Mouse (Mus musculus): ENCODE data around the gene Gdpgp1. TPM values are rescaled to one million over a fixed set of nuclear protein-coding genes. Genes with fewer than 3 reads are reported as not detected.

The Gdpgp1 gene
- polyA plus RNA-seq, 1 experiment from 2014 or later = 3.9 TPM

GRCm38 (mm10) chr7:80210982-80211381 is 21.7 kb upstream of the Gdpgp1 start:
- Histone ChIP-seq H3K4me1 (peaks cover 43% of the 10 kb centered on the region), H3K4me3 (no peak overlapping the region), H3K27ac (replicated peaks) (no peak overlapping the region)

GRCm38 (mm10) chr7:80213604-80214003 is 19.1 kb upstream of the Gdpgp1 start:
- Histone ChIP-seq H3K27ac (replicated peaks) (no peak overlapping the region), H3K9me3 (no peaks in the 10 kb centered on the region), H3K4me1 (peaks cover 29% of the 10 kb centered on the region), H3K36me3 (peaks cover 44% of the 10 kb centered on the region), H3K27me3 (no peaks in the 10 kb centered on the region), H3K4me3 (no peak overlapping the region), H3K9ac (replicated peaks) (no peak overlapping the region), H3K4me2 (replicated peaks) (no peak overlapping the region)
- ATAC-seq (replicated peaks) = no peak
- 88% methylated on average over 7 of the region's 7 CpGs for WGBS

More at GRCm38 (mm10) chr7:80210982-80211381, 21.7 kb upstream of the Gdpgp1 start:
- Histone ChIP-seq H3K9ac (replicated peaks) (no peak overlapping the region), H3K27me3 (no peaks in the 10 kb centered on the region), H3K4me2 (replicated peaks) (no peak overlapping the region), H3K36me3 (peaks cover 21% of the 10 kb centered on the region), H3K9me3 (no peaks in the 10 kb centered on the region)
- no peak for ATAC-seq (replicated peaks)
- 80% methylated on average over 4 of the region's 4 CpGs for WGBS

GRCm38 (mm10) chr7:80214459-80214858 is 18.2 kb upstream of the Gdpgp1 start:
- Histone ChIP-seq H3K36me3 (peaks cover 53% of the 10 kb centered on the region), H3K27ac (replicated peaks) (peak overlapping the region; percentile 81)
- 78% methylated on average over 8 of the region's 8 CpGs for WGBS

DNA sequence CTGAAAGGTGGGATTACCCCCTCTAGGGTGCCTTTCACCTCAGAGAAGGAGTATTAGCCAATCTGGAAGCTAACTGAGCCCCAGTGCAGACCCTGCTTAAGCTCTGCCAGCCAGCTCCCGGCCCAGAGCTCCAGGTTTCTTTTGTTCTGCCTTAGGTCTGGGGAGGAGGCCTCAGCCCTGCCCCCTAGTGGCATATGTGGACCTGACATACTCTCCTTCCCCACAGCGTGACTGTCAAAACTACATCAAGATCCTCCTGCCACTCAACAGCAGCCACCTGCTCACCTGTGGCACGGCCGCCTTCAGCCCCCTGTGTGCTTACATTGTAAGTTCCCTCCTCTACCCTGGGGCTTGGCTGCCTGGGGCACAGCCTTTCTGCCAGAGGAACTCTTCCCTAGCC is 17.3 kb upstream of the Gdpgp1 start:
- 6% methylated on average over 4 of the region's 4 CpGs for WGBS
- Histone ChIP-seq H3K9me3 (no peaks in the 10 kb centered on the region), H3K27me3 (no peaks in the 10 kb centered on the region), H3K9ac (replicated peaks) (peak overlapping the region; percentile 32), H3K4me3 (no peak overlapping the region), H3K27ac (replicated peaks) (peak overlapping the region; percentile 81), H3K4me2 (replicated peaks) (no peak overlapping the region), H3K36me3 (peaks cover 62% of the 10 kb centered on the region), H3K4me1 (peaks cover 17% of the 10 kb centered on the region)
- peak; percentile 88 for ATAC-seq (replicated peaks)

More at GRCm38 (mm10) chr7:80214459-80214858, 18.2 kb upstream of the Gdpgp1 start:
- Histone ChIP-seq H3K27me3 (no peaks in the 10 kb centered on the region), H3K4me3 (no peak overlapping the region), H3K4me1 (peaks cover 20% of the 10 kb centered on the region), H3K9ac (replicated peaks) (peak overlapping the region; percentile 32; the same call in 1 of the 2 replicates), H3K4me2 (replicated peaks) (no peak overlapping the region), H3K9me3 (no peaks in the 10 kb centered on the region)
- no peak for ATAC-seq (replicated peaks)

DNA sequence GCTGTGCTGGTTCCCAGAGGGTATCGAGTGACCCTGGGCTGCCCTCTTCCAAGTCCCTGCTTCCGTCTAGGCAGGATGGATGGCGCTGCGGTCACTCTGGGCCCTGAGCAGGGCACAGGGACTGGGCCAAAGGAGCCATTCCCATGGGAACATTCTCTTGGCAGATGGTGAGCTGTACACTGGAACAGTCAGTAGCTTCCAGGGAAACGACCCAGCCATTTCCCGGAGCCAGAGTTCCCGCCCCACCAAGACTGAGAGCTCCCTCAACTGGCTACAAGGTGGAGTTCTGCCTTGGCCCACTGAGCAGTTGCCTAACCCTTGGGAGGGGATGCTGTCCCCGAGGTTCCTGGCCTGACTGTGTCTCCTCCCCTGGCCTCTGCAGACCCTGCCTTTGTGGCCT is 16.1 kb upstream of the Gdpgp1 start:
- ATAC-seq (replicated peaks) = 0 out of 2 replicates have a peak, but pooled peaks have one; percentile 12
- Histone ChIP-seq H3K4me1 (peaks cover 11% of the 10 kb centered on the region), H3K9ac (replicated peaks) (no peak overlapping the region), H3K27me3 (no peaks in the 10 kb centered on the region), H3K4me2 (replicated peaks) (no peak overlapping the region), H3K4me3 (no peak overlapping the region), H3K27ac (replicated peaks) (no peak overlapping the region), H3K36me3 (peaks cover 74% of the 10 kb centered on the region), H3K9me3 (no peaks in the 10 kb centered on the region)
- 81% methylated on average over 8 of the region's 8 CpGs for WGBS

GRCm38 (mm10) chr7:80218666-80219065 is 14.0 kb upstream of the Gdpgp1 start:
- H3K9ac ChIP-seq (replicated peaks) = no peak overlapping the region
- no peak overlapping the region for H3K27ac ChIP-seq (replicated peaks)
- peaks cover 11% of the 10 kb centered on the region for H3K4me1 ChIP-seq
- H3K9me3 ChIP-seq = no peaks in the 10 kb centered on the region
- no peak overlapping the region for H3K4me3 ChIP-seq
- no peak overlapping the region for H3K4me2 ChIP-seq (replicated peaks)
- H3K36me3 ChIP-seq = peaks cover 80% of the 10 kb centered on the region
- no peaks in the 10 kb centered on the region for H3K27me3 ChIP-seq
- no peak for ATAC-seq (replicated peaks)
- WGBS = 90% methylated on average over 9 of the region's 9 CpGs

DNA sequence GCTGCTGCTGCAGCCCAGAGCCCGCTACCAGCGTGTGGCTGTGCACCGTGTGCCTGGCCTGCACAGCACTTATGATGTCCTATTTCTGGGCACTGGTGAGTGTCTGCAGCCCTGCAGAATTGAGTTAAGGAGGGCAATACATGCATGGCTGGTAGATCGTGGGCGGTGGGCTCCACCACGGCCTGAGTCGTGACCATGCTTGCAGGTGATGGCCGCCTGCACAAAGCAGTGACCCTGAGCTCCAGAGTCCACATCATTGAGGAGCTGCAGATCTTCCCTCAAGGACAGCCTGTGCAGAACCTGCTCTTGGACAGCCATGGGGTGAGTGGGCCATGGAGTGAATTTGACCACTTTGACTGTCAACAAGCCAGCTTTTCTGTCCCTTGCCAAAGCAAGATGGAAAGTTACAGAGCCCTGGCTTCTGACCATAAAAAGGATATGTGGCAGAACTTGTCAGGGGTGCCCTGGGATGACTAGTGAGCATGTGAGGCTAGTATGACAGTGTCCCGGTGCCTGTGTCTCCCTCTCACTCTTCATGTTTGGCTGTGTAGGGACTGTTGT is 12.3 kb upstream of the Gdpgp1 start:
- peaks cover 3% of the 10 kb centered on the region for H3K4me1 ChIP-seq
- H3K27me3 ChIP-seq = no peaks in the 10 kb centered on the region
- ATAC-seq (replicated peaks) = no peak
- no peak overlapping the region for H3K27ac ChIP-seq (replicated peaks)
- 97% methylated on average over 9 of the region's 9 CpGs for WGBS
- H3K9me3 ChIP-seq = no peaks in the 10 kb centered on the region
- H3K4me2 ChIP-seq (replicated peaks) = no peak overlapping the region
- H3K36me3 ChIP-seq = peaks cover 88% of the 10 kb centered on the region
- H3K9ac ChIP-seq (replicated peaks) = no peak overlapping the region
- H3K4me3 ChIP-seq = no peak overlapping the region

DNA sequence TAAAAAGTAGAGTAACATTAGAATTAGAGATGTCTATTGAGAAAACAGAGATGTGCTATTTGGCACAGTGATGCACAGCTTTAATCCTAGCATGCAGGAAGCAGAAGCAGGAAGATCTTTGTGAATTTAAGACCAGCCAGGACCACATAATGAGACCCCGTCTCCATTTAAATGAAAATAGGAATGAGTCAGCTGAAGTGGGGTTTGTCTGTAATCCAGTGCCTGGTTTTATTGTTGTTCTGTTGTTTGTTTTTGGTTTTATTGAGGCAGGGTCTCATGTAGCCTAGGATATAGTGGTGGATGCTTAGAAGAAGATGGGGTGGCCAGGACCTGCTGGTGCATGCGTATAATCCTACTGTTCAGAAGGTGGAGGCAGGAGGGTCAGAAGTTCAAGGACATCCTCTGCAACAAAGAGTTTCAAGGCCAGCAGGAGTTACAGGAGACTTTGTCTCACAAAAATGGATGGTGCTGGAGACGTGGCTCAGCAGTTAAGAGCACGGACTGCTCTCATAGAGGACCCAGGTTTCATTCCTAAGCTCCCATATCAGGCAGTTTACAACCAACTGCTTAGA is 11.4 kb upstream of the Gdpgp1 start:
- H3K9ac ChIP-seq (replicated peaks) = no peak overlapping the region
- no peak for ATAC-seq (replicated peaks)
- no peaks in the 10 kb centered on the region for H3K9me3 ChIP-seq
- WGBS = 85% methylated on average over 4 of the region's 4 CpGs
- H3K27me3 ChIP-seq = no peaks in the 10 kb centered on the region
- no peak overlapping the region for H3K4me3 ChIP-seq
- H3K36me3 ChIP-seq = peaks cover 88% of the 10 kb centered on the region
- H3K4me1 ChIP-seq = no peaks in the 10 kb centered on the region
- H3K4me2 ChIP-seq (replicated peaks) = no peak overlapping the region
- H3K27ac ChIP-seq (replicated peaks) = no peak overlapping the region

DNA sequence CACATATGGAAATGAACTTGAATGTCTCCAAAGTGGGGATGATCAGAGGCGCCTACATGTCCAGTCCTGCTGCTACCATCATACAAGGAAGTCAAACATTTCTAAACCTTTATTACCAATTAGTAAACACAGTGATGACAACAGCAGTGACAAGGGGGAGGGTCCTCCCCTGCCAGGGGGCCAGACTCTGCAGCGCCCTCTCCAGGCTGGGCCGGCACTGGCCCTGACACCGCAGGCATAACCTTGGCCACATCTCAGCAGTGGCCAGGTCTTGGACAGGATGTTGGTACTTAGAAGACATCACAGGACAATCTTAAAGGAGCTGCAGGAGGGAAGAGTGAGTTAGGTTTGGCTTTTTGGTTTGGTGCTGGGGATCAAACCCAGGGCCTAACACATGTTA is 5.6 kb upstream of the Gdpgp1 start:
- H3K9me3 ChIP-seq = no peaks in the 10 kb centered on the region
- no peaks in the 10 kb centered on the region for H3K27me3 ChIP-seq
- ATAC-seq (replicated peaks) = no peak
- 96% methylated on average over 4 of the region's 4 CpGs for WGBS
- no peak overlapping the region for H3K9ac ChIP-seq (replicated peaks)
- no peak overlapping the region for H3K4me3 ChIP-seq
- H3K4me2 ChIP-seq (replicated peaks) = no peak overlapping the region
- no peak overlapping the region for H3K27ac ChIP-seq (replicated peaks)
- peaks cover 50% of the 10 kb centered on the region for H3K36me3 ChIP-seq
- H3K4me1 ChIP-seq = peaks cover 4% of the 10 kb centered on the region

GRCm38 (mm10) chr7:80230196-80230595 is 2.5 kb upstream of the Gdpgp1 start:
- H3K4me2 ChIP-seq (replicated peaks) = no peak overlapping the region

GRCm38 (mm10) chr7:80231971-80232488 is 635 bp upstream of the Gdpgp1 start:
- H3K4me3 ChIP-seq = peak overlapping the region; percentile 78
- H3K4me2 ChIP-seq (replicated peaks) = peak overlapping the region; percentile 85
- under 1% methylated on average over 29 of the region's 29 CpGs for WGBS
- no peaks in the 10 kb centered on the region for H3K9me3 ChIP-seq
- no peak overlapping the region for H3K27ac ChIP-seq (replicated peaks)
- H3K4me1 ChIP-seq = peaks cover 24% of the 10 kb centered on the region
- ATAC-seq (replicated peaks) = no peak; the same call in 1 of the 2 replicates
- H3K36me3 ChIP-seq = peaks cover 12% of the 10 kb centered on the region
- no peaks in the 10 kb centered on the region for H3K27me3 ChIP-seq
- peak overlapping the region; percentile 58 for H3K9ac ChIP-seq (replicated peaks)

More at GRCm38 (mm10) chr7:80230196-80230595, 2.5 kb upstream of the Gdpgp1 start:
- Histone ChIP-seq H3K36me3 (peaks cover 26% of the 10 kb centered on the region), H3K9me3 (no peaks in the 10 kb centered on the region), H3K4me3 (no peak overlapping the region), H3K27me3 (no peaks in the 10 kb centered on the region), H3K9ac (replicated peaks) (no peak overlapping the region), H3K4me1 (peaks cover 24% of the 10 kb centered on the region), H3K27ac (replicated peaks) (no peak overlapping the region)
- WGBS = 64% methylated on average over 6 of the region's 6 CpGs
- ATAC-seq (replicated peaks) = no peak

DNA sequence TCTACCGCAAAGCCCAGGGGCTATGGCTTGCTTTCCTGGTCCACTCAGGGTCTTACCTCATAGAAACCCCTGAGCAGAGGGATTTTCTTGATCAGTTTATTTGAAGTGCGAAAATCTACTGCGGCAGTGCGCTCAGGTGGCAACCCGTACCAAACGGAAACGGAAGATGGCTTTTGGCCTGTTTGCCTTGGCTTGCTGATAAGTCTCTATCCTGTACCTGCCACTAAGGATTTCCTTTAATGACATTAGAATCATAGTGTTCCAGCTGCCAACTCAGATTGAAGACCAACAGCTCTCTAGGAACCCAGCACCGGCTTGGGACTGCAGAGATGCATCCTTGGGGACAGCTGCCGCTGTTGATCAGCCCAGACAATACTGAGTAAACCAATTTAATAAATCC is 1.1 kb downstream of the Gdpgp1 start:
- WGBS = 80% methylated on average over 9 of the region's 9 CpGs
- Histone ChIP-seq H3K4me2 (replicated peaks) (peak overlapping the region; percentile 85), H3K9ac (replicated peaks) (no peak overlapping the region), H3K9me3 (no peaks in the 10 kb centered on the region), H3K4me1 (peaks cover 24% of the 10 kb centered on the region), H3K4me3 (no peak overlapping the region), H3K27me3 (no peaks in the 10 kb centered on the region), H3K27ac (replicated peaks) (no peak overlapping the region), H3K36me3 (peaks cover 8% of the 10 kb centered on the region)
- ATAC-seq (replicated peaks) = no peak
